Mouse (Mus musculus): ENCODE measurements around the gene Leng1.
"Not testable (repeated sequence)": the region's sequence is repeated elsewhere in the genome, so short reads cannot be mapped to it uniquely, and the experiment has no call there.

Gene Leng1

DNA sequence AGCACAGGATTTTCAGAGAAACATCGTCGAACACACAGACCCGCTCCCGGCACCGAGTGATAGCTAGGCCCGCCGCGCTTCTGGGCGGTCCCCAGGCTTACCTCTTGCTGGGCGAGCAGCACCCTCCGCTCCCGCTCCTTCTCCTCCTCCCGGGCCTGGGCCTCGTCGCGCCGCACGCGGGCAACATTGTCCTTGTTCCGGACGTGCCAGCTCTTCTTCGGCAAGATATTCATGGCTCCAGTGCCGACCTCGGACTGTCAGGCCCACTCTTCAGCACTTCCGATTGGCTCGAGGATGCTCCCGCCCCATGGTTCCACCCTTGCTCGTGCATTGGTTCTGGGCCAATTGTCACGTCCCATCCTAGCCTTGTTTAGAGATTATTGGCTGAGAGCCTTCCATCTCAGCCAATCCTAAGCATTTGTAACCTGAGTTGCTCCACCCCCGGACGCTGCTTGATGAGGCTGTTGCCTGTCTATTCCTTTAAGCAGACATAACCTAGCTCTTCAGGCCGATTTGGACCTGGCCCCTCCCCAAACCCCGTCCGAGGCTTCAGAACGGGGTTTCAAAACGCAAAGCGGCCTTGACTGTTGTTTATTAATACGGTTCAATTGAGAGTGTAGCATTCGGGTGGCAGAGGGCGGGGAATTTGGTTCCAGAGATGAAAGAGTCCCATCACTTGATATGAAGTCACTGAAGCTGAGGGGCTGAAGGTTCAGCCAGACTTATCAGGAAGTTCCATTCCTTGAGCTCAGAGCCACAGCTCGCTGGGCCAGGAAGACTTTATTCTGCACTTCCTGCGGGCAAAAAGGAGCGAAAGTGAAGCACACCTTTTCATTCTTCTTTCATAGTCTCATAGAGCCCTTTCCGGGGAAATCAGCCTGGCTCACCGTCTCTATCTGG is at the start of gene Leng1:
Gene Leng1, minus strand, starts transcription at position 626 of the 900 bp plus-strand sequence.
- DNase-seq (ENCODE audit: low spot score): peak; percentile 94

DNA sequence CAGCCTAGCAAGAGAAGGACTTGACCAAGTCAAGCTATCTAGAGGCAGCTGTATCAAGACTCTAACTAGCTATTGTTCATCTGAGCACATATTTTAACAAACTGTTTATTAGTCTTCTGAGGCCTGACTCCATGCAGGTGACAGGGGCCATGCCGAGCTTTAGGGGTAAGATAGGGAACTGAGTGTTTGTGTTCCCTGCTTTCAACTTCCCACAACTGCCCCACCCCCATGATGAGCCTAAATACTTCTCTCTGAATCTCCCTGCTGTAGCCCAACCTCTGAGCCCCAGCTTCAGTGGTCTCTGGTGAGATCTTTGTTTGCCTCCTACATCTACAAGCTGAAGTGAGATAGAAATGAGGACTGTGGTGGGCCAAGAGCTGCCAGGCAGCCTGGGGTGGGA is 49.6 kb upstream of the Leng1 start:
- no peak for DNase-seq (ENCODE audit: low spot score)

DNA sequence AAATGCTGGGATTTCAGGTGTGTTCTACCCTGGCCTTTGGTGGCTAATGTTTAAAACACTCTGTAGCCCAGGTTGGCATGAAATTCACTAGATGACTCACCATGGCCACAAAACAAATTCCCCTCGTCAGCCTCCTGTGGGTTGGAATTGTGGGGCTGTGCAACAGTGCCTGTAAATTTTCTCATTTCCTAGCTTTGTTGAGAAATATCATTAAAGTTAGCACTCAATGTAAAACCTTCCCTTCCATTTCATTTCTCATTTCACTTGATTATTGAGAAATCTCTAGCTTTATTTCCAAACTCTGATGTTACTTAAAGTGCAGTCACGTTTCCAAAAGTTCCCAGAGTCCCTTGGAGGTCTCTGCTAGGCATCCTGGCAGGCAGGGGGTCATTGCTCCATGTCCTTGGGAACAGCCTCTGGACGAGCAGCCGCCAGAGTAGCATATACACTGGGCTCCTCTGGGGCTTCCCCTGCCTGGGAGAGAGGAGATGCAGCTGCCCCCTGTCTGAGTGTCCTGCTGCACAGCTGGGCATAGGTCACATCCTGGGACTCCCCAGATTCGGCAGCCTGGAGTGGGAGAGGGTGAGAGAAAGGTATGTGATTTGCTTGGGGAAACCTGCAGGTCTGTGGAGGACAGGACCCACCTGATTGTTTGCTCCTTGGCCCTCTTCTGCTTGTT is 46.8 kb upstream of the Leng1 start:
- no peak for DNase-seq (ENCODE audit: low spot score)

DNA sequence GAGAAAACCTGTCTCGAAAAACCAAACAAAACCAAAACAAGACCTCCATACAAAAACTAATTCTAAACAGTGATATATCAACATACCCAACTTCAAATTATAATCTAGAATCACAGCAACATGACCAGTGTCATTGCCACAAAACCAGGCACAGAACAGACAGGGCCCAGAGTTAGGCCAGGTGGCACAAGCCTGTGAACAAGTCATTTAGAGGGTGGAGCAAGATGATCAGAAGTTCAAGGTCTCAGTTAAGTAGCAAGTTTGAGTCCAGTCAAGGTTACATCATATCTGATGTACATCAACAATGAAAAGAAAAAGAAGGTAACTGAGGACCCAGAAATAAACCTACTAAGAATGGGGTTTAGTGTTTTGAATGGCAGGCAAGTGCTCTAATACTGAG is 43.4 kb upstream of the Leng1 start:
- no peak for DNase-seq (ENCODE audit: low spot score)

DNA sequence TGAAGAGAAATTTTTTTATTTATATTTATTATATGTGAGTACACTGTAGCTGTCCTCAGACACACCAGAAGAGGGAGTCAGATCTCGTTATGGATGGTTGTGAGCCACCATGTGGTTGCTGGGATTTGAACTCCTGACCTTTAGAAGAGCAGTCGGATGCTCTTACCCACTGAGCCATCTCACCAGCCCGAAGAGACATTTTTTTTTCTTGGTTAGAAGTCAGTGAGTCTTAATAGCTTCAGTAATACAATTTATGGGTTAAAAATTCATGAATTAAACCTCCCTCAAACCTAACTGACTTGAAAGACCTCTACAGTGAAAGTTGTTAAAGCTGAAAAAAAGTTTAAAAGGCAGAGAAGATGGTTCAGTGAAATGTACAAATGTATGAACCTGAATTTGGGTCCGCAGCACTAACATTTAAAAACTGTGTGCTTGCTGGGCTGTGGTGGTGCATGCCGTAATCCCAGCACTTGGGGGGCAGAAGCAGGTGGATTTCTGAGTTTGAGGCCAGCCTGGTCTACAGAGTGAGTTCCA is 42.9 kb upstream of the Leng1 start:
- DNase-seq (ENCODE audit: low spot score): not testable (repeated sequence)

DNA sequence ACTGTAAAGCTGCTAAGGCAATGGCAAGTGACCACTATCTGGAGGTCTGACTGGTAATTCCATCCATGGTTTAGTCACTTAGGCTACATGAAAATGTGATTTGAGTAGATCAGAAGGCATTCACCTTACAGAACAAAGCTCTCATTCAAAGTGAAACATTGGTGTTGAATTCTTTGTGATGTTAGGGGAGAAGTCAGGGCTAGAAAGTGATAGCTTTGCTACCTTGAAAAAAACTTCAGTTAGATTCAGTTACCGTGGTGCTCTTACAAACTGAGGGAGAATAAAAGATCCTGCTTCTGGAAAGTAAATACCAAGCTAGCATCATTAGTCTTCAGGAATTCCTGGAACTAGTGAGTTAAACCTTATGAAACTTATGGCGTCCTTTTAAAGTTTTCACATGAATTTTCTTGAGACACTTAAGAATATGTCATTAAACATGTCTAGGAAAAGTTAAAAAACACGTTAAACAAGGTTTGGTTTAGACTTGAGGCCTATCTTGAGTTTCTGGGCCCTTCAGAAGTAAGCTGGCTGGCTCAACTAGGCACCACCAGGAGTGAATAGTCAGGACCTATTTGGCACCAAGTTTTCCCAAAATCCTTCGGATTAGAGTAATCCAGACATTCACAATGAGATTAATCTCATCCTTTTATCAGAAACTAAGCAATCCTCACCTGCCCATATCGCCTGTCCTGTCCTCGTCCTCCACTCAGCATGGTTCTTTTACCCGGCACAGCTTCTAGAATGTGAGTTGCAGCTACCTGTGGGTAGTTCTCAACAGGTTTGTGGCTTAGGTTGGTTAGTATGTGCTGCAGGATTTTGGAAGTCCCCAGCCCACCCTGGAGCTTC is 42.2 kb upstream of the Leng1 start:
- no peak for DNase-seq (ENCODE audit: low spot score)

DNA sequence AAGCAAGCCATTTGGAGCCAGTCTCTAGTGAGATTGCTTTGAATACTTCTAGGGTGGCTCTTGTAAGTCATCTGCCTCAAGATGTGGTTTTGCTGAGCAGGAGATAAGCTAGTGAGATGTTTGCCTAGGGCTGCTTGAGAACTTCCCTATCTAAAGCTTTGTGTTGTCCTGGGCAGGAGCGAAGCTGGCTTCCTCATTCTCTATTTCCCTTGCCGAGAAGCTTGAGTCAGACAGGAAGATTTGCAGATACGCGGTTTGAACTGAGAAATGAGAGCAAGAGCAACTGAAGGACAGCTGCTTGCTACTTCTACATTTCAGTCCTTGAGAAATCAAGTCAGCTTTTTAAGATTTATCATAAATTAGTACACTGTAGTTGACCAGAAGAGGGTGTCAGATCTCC is 41.4 kb upstream of the Leng1 start:
- DNase-seq (ENCODE audit: low spot score): no peak

DNA sequence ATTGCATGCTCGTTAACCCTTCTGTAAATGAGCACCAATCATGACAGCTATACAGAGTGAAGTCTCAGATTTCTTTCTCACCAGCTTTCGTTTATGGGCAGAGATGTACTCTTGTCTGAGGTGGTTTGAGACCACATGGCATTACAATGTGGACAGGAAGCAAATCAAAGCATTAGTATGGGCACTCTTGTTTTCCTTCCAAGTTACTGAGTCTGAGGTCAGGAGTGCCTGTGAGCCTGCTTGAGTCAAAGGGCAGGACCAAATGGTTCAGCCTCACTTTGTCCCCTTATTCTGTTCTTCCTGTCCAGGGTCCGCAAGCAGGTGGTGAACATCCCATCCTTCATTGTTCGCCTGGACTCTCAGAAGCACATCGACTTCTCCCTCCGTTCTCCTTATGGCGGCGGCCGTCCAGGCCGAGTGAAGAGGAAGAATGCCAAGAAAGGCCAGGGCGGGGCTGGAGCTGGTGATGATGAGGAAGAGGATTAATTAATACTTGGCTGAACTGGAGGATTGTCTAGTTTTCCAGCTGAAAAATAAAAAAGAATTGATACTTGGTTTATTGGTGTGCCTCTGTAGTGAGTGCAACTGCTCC is 40.8 kb upstream of the Leng1 start:
- DNase-seq (ENCODE audit: low spot score): no peak

DNA sequence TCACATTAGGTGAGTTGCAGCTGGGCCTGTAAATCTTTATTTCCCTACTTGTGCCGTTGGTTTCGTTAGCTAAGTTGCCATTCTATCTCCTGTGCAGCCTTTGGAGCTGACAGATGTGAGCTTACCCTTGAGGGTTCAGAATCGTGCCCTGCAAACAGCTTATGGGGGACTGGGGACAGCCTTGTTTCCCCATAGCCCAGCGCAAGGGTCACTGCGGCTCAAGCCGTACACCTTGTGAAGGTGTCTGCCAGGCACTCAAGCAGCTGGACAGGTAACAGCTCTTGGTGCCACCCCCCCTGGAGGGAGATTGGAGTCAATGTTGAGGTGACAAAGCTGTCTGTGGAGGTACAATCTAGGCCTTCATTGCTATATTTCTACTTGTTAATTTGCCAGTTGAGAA is 40.3 kb upstream of the Leng1 start:
- no peak for DNase-seq (ENCODE audit: low spot score)

DNA sequence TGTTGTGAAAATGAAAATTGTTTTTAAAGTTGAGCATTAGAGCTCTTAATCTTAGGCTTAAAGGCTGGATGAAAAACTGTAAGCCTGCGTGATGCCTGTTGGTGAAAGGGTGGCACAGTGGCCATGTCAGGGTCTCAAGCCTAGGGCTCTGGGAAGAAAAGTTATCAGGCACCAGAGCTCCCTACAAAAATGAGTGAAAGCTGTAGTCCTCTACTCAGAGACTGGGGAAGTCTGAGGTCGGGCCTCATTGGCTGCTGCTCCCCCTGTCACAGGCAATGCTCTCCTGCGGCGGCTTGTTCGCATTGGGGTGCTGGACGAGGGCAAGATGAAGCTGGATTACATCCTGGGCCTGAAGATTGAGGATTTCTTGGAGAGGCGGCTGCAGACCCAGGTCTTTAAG is 39.8 kb upstream of the Leng1 start:
- not testable (repeated sequence) for DNase-seq (ENCODE audit: low spot score)

DNA sequence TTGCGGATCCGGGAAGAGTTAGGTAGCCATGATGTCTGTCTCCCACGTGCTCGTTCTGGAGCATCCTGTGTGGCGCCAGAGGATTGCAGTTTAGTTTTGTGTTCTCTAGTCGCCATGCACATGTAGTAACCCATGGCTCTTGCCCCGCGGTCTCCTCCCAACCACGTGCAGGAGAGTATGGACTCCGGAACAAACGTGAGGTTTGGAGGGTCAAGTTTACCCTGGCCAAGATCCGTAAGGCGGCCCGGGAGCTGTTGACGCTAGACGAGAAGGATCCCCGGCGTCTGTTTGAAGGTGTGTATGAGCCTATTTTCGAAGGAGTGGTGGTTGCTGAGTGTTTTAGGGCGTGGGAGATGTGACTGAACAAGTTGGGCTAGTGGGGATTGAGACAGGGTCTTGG is 38.8 kb upstream of the Leng1 start:
- DNase-seq (ENCODE audit: low spot score): no peak

DNA sequence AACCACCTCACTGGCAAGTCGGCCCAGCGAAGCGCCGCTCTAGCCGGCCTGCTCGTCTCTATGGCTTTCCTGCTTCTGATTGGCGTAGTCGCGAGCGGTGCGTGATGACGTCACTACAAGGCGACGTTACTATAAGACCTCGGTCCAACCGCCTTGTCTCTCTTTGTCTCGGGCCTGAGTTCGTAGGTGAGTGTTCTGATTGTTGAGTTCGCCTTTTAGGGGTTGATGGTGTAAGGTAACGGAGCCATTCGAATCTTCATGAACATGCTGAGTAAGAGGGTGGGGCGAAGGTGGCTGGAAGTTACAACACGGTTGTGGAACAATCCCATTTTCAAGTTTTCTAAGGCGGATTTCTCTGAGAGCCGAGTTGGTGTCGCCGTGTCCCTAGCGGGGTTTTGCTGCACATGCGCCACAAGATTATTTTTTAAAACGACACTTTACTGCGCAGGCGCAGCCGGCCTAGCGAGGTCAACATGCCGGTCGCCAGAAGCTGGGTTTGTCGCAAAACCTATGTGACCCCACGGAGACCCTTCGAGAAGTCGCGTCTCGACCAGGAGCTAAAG is 38.3 kb upstream of the Leng1 start, which contains the start of gene Rps9:
Gene Rps9, plus strand, starts transcription at position 115 of the 563 bp plus-strand sequence.
- peak; percentile 95 for DNase-seq (ENCODE audit: low spot score)

DNA sequence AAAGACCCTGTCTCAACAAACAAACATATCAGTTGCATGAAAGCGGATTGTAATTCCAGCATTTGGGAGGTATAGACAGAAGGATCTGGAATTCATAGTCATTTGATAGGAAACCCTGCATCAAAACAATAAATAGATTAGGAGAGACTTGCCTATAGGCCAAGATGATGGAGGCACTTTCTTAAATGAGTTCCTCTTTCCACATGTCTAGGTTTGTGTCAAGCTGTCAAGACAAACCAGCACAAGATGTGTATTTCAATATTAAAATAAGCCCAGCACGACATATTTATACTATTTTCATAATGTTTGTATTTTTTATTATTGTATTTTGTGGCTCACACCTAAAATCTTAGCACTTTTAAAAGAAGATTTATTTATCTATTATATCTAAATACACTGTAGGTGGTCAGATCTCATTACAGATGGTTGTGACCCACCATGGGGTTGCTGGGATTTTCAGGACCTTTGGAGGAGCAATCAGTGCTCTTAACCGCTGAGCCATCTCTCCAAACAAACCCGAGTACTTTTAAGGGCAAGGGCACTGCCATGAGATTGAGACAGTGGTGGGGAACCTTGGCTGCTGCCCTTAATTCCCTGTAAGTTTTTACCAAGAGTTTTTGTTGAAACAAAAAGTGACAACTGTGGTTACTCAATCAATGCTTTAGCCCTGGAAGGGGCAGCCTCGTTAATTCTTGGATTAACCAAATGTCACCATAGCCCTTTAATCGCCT is 37.7 kb upstream of the Leng1 start:
- no peak for DNase-seq (ENCODE audit: low spot score)

DNA sequence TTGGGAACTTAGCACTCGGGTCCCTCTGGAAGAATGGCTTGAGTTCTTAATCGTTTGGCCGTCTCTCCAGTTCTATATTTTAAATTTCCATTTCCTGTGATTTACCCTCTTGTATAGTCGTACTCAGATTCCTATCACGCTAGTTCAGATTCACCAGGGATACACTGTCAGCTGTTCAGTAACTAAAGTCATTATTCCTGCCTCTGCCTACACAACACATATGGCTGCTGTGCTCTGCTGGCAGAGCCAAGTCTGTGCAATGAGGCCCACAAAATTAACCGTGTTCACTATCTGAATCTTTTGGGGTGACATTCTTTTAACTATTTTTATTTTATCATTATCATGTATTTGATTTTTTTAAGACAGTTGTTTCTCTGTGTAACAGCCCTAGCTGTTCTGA is 32.8 kb upstream of the Leng1 start:
- DNase-seq (ENCODE audit: low spot score): no peak

DNA sequence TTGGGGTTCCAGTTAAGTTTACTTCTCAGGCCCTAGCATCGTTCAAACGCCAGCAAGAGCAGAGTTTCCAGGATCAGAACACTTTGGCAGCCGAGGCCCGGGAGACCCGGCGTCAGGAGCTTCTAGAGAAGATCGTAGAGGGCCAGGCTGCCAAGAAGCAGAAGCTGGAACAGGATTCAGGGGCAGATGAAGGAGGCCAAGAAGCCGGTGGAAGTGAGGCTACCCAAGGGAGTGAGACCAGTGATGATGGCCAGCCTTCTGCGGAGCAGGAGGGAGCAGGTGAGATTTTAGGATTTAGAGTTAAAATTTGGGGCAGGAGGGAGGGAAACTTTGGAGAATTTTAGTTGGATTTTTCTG is 29.3 kb upstream of the Leng1 start:
- DNase-seq (ENCODE audit: low spot score): not testable (repeated sequence)

DNA sequence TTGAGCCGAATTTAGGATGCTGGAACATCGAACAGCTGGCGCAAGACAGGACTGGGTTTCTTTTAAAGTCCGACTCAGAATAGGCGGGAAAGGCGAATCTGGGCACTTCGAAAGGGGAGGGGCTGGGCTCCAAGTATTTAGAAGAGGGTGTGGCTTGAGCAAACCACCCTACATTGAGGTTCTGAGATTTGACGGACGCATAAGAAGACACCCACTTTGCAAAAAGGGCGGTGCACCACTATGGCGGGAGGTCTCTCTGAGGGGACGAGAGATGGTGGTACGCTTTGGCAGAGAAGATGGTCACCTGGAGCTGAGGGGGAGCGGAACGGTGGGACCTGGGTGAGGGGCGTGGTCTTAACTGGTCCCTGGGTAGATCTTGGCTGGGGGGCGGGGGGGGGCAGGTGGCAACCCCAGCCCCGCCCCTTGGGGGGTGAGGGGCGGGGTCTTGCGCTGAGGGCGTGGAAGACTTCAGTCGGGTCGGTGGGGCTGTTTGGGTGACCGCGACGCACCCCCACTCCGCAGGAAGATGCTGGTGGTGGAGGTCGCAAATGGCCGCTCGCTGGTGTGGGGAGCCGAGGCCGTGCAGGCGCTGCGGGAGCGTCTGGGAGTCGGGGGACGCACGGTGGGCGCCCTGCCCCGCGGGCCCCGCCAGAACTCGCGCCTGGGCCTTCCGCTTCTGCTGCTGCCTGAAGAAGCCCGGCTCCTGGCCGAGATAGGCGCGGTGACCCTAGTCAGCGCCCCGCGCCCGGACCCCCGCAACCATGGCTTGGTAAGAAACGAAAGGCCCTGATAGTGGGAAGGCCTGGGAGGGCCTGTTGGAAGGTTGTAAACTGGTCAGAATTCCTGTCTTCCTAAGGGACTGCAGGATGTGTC is 28.7 kb upstream of the Leng1 start:
- DNase-seq (ENCODE audit: low spot score): no peak

DNA sequence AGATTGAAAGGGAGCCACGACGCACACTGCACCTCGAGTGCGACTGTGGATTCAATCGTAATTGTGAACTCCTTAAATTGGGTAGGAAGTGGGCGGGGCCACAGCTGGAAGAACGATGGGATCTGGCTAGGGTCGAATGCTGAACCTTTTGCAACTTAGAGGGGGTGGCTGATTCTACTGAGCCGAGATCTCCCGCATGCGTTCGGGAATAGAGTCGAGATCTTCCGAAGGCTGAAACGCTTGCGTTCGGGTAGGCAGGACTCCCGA is 28.1 kb upstream of the Leng1 start:
- no peak for DNase-seq (ENCODE audit: low spot score)

DNA sequence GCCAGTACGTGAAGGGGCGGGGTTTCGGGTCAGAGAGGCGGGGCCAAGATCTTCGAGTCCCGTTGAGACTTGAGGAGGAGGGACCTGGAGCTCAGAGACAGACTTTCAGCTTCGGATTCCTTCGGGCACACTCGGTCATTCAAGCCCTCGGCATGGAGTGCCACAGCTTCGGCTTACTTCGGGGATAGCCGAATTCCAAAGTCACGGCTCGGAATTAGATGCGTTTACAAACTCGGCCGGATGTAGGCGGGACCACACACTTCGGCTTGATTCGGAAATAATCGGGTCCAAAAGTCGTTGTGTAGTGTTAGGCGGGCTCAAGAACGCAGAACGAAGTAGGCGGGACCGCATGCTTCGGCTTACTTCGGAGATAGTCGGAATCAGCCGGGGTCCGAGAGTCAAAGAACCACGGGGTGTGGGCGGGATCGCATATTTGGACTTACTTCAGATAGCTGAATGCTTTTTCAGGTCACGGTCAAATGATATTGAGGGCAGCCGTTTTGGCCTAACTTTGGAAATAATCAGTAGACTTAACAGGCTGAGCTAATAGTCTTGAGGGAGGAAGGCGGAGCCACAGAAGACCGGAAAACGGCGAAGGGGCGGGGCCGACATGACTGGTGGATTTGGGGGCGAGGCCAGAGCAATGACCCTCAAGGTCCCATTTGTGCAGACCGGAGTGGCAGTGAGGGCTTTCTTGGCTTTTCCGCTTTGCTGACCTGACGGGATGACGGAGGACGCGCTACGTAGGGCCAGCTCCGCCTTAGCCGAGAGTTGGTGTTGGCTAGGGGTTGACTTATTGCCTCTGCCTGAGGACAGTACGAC is 27.6 kb upstream of the Leng1 start, which contains the start of gene Mboat7:
Gene Mboat7, minus strand, starts transcription at position 537 of the 822 bp plus-strand sequence.
- DNase-seq (ENCODE audit: low spot score): peak; percentile 98

DNA sequence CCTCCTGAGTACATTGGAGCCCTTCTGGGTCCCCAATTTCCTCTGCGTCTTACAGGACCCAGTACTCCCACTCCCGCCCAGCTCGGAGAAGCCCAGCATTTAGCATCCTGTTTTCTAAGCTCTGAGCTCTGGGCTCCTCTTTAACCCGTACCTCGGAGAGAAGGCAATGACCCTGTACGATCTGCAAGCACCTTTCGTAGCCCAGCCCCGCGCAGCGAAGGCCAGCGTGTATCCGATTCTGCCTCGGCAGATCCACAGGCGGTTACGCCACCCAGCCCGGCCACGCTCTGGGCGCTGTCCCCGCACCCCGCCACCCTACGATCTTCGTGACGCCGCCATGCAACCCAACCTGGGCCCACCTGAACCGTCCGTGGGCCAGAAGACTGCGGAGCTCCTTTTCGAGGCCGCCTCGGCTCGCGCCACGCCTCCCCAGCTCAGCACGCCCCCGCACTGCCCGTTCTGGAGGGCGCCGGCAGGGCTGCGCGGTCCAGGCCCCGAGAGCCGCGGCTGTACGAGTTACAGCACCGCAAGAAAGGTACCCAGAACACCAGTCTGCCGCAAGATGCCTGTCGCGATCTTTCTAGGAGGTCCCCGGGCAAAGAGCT is 26.8 kb upstream of the Leng1 start, which contains the start of gene Tsen34:
Gene Tsen34, plus strand, starts transcription at position 482 of the 605 bp plus-strand sequence.
- DNase-seq (ENCODE audit: low spot score): no peak

Measured in left cerebral cortex, adult 11 months (tissue).